Mouse (Mus musculus) liver, embryonic 14.5 days (tissue): ENCODE data around the gene Pbx4.

ENCODE experiments used
- CTCF ChIP-seq: IDR thresholded peaks from 2 replicates; pipeline ENCODE4 v1.5.1; 2016; ENCODE audit warnings: antibody characterized with exemption, low read depth, control low read depth
- EP300 ChIP-seq: IDR thresholded peaks from 2 replicates; pipeline ENCODE4 v1.6.1; 2016; ENCODE audit warnings: antibody characterized with exemption, low read depth

GRCm38 (mm10) chr8:69797661-69798060 lies 34.6 kb upstream of the Pbx4 start:
- no peak for TF ChIP-seq EP300
- no peak for TF ChIP-seq CTCF
